Mouse (Mus musculus) ES-Bruce4 (cell line): Measurements from ENCODE around the gene Akr1b7.

Source experiments
- CTCF ChIP-seq: IDR thresholded peaks from one replicate; pipeline ENCODE4 v1.8.1; 2011; ENCODE audit warnings: low read depth, low read length
- POLR2A ChIP-seq: IDR thresholded peaks from one replicate; pipeline ENCODE4 v1.8.1; 2011; ENCODE audit warnings: low read length; ENCODE audit not compliant: insufficient read depth

- no peak for TF ChIP-seq POLR2A
- TF ChIP-seq CTCF, result no peak
These were observed 48.5 kb downstream of the Akr1b7 start for GRCm38 (mm10) chr6:34460651-34461050.
